ENCODE assay signal across 8 mouse cellular contexts in genomic region chr12:35191698-35192425, GRCm38 (mm10).
DNase-seq lines count a peak whose midpoint lies in the region; ATAC-seq and TF ChIP-seq lines count a peak whose summit lies in the region.

No protein-coding gene starts in this region.

- H3K36me3 ChIP-seq in embryonic facial prominence, embryonic 11.5 days (replicated peaks; ENCODE audit: control insufficient read depth, insufficient read depth, low read depth, low read length), result no peaks in the 10 kb centered on the region
- no peaks in the 10 kb centered on the region for H3K36me3 ChIP-seq in kidney, adult 2 months (ENCODE audit: control insufficient read depth, insufficient read depth, low read length)
- H3K36me3 ChIP-seq in limb, embryonic 10.5 days, result no peaks in the 10 kb centered on the region
- H3K36me3 ChIP-seq in myocyte (ENCODE audit: control insufficient read depth, insufficient read depth), result no peaks in the 10 kb centered on the region
- no peaks in the 10 kb centered on the region for H3K36me3 ChIP-seq in stomach, embryonic 14.5 days (ENCODE audit: control insufficient read depth, insufficient read depth, low read length)

- TF ChIP-seq CTCF in kidney, adult 2 months (conservative IDR thresholded peaks at IDR 0.05; ENCODE audit: insufficient read depth, insufficient read length, low read depth, low read length), result peak; percentile 32; the same call in 1 of the 2 replicates

- no peaks in the 10 kb centered on the region for H3K4me1 ChIP-seq in embryonic facial prominence, embryonic 11.5 days (ENCODE audit: control insufficient read depth, insufficient read depth, low read length)
- no peaks in the 10 kb centered on the region; the same call in 1 of the 2 replicates for H3K4me1 ChIP-seq in kidney, adult 2 months (ENCODE audit: control insufficient read depth, insufficient read depth, low read length)
- peaks cover 5% of the 10 kb centered on the region for H3K4me1 ChIP-seq in limb, embryonic 10.5 days
- no peaks in the 10 kb centered on the region for H3K4me1 ChIP-seq in stomach, embryonic 14.5 days (ENCODE audit: control insufficient read depth, insufficient read depth, low read length)

- H3ac ChIP-seq in myocyte (ENCODE audit: control insufficient read depth, insufficient read length), result no peak overlapping the region

- 51% methylated on average over 17 of the region's 17 CpGs for WGBS in embryonic facial prominence, embryonic 11.5 days
- 36% methylated on average over 17 of the region's 17 CpGs for WGBS in kidney, adult 2 months
- WGBS in limb, embryonic 10.5 days, result 54% methylated on average over 17 of the region's 17 CpGs
- 48% methylated on average over 17 of the region's 17 CpGs for WGBS in stomach, embryonic 14.5 days

- H3K4me2 ChIP-seq in embryonic facial prominence, embryonic 11.5 days (ENCODE audit: low read depth, low read length), result peak overlapping the region; percentile 36; the same call in 1 of the 2 replicates
- H3K4me2 ChIP-seq in myocyte (ENCODE audit: low read depth), result peak overlapping the region; percentile 20
- peak overlapping the region; percentile 8; the same call in 1 of the 2 replicates for H3K4me2 ChIP-seq in stomach, embryonic 14.5 days (replicated peaks; ENCODE audit: low read depth, low read length)

- H3K27me3 ChIP-seq in embryonic facial prominence, embryonic 11.5 days (ENCODE audit: control insufficient read depth, insufficient read depth, low read length), result no peaks in the 10 kb centered on the region
- H3K27me3 ChIP-seq in kidney, adult 2 months (replicated peaks; ENCODE audit: control insufficient read depth, insufficient read depth, low read length), result no peaks in the 10 kb centered on the region
- H3K27me3 ChIP-seq in limb, embryonic 10.5 days (ENCODE audit: low read depth, poor library complexity, severe bottlenecking), result no peaks in the 10 kb centered on the region
- H3K27me3 ChIP-seq in myocyte (ENCODE audit: control insufficient read depth, insufficient read depth, insufficient read length), result no peaks in the 10 kb centered on the region
- no peaks in the 10 kb centered on the region for H3K27me3 ChIP-seq in stomach, embryonic 14.5 days (ENCODE audit: control insufficient read depth, insufficient read depth, low read length)

- peak; percentile 65; the same call in 1 of the 2 replicates for ATAC-seq in embryonic facial prominence, embryonic 11.5 days (replicated peaks; ENCODE audit: insufficient number of reproducible peaks, low FRiP score, low TSS enrichment, low read depth)
- ATAC-seq in stomach, embryonic 14.5 days (ENCODE audit: insufficient number of reproducible peaks, insufficient read depth, low FRiP score, low read depth), result peak; percentile 53; the same call in 1 of the 2 replicates

- no peak overlapping the region for H3K4me3 ChIP-seq in embryonic facial prominence, embryonic 11.5 days (ENCODE audit: low read depth, low read length)
- no peak overlapping the region for H3K4me3 ChIP-seq in kidney, adult 2 months (ENCODE audit: insufficient read depth, low read depth, low read length)
- peak overlapping the region; percentile 32 for H3K4me3 ChIP-seq in limb, embryonic 10.5 days
- no peak overlapping the region for H3K4me3 ChIP-seq in myocyte
- H3K4me3 ChIP-seq in stomach, embryonic 14.5 days (ENCODE audit: low read depth, low read length), result no peak overlapping the region

- no peak for TF ChIP-seq POLR2A in kidney, adult 2 months (IDR thresholded peaks at IDR 0.05; ENCODE audit: low read depth, low read length)
- TF ChIP-seq POLR2A in myocyte (IDR thresholded peaks at IDR 0.05; ENCODE audit: insufficient read length, low read depth), result no peak

- H3K79me2 ChIP-seq in myocyte (ENCODE audit: control insufficient read depth, insufficient read depth), result no peaks in the 10 kb centered on the region

- no peak overlapping the region for H3K27ac ChIP-seq in embryonic facial prominence, embryonic 11.5 days (replicated peaks; ENCODE audit: low read depth, low read length)
- H3K27ac ChIP-seq in kidney, adult 2 months (ENCODE audit: insufficient read depth, low read depth, low read length), result no peak overlapping the region
- H3K27ac ChIP-seq in limb, embryonic 10.5 days, result no peak overlapping the region
- H3K27ac ChIP-seq in stomach, embryonic 14.5 days (ENCODE audit: low read length), result no peak overlapping the region

- DNase-seq in 416B (ENCODE audit: low read depth), result peak; percentile 81
- peak; percentile 86 for DNase-seq in adrenal gland, postnatal 14 days
- DNase-seq in embryonic facial prominence, embryonic 11.5 days (ENCODE audit: low spot score), result peak; percentile 91
- DNase-seq in heart, adult 9 months (ENCODE audit: low spot score in 2 of 2), result peak; percentile 7 to 49
- DNase-seq in kidney, adult 2 months, result peak; percentile 74
- peak; percentile 76 for DNase-seq in limb, embryonic 10.5 days (ENCODE audit: low spot score)

- H3K9ac ChIP-seq in embryonic facial prominence, embryonic 11.5 days (replicated peaks; ENCODE audit: low read length), result no peak overlapping the region
- H3K9ac ChIP-seq in stomach, embryonic 14.5 days (replicated peaks; ENCODE audit: low read depth, low read length), result no peak overlapping the region

- no peaks in the 10 kb centered on the region for H3K9me3 ChIP-seq in embryonic facial prominence, embryonic 11.5 days (replicated peaks; ENCODE audit: control insufficient read depth, low read length)
- H3K9me3 ChIP-seq in limb, embryonic 10.5 days (replicated peaks), result no peaks in the 10 kb centered on the region
- H3K9me3 ChIP-seq in stomach, embryonic 14.5 days (ENCODE audit: control insufficient read depth, low read depth, low read length), result no peaks in the 10 kb centered on the region

TF ChIP-seq in myocyte, 11 proteins besides CTCF, POLR2A, EP300 and RAD21:
- TF ChIP-seq MAX (IDR thresholded peaks at IDR 0.05; ENCODE audit: low read depth), result no peak
- no peak for TF ChIP-seq REST (IDR thresholded peaks at IDR 0.05; ENCODE audit: insufficient read depth, insufficient read length)
- TF ChIP-seq TCF3 (IDR thresholded peaks at IDR 0.05; ENCODE audit: insufficient read length, low read depth), result no peak
- TF ChIP-seq POLR2AphosphoS2 (IDR thresholded peaks at IDR 0.05; ENCODE audit: insufficient read length, low read depth), result no peak
- TF ChIP-seq E2F4 (IDR thresholded peaks at IDR 0.05; ENCODE audit: insufficient read depth), result no peak
- TF ChIP-seq SRF (IDR thresholded peaks at IDR 0.05; ENCODE audit: control insufficient read depth, insufficient read length, low read depth), result no peak
- TF ChIP-seq CEBPB (IDR thresholded peaks at IDR 0.05; ENCODE audit: insufficient read depth, poor library complexity, severe bottlenecking), result no peak
- no peak for TF ChIP-seq TCF12 (IDR thresholded peaks at IDR 0.05; ENCODE audit: insufficient read depth, poor library complexity, severe bottlenecking)
- TF ChIP-seq USF1 (IDR thresholded peaks at IDR 0.05; ENCODE audit: low read depth), result no peak
- no peak for TF ChIP-seq MYOD1 (IDR thresholded peaks at IDR 0.05; ENCODE audit: control insufficient read depth in 1 of 3, insufficient read length in 2 of 3, low read depth in 2 of 3)
TF ChIP-seq in myocyte: peak in this region for 0.

Comparison
In these comparisons a context has a peak if more than half of its experiments do, and no peak if none do; other contexts are left out.
1. DNase-seq: peak in every context shown above with its lines; median percentile 91 in embryonic facial prominence, embryonic 11.5 days; 86 in adrenal gland, postnatal 14 days; 81 in 416B; 76 in limb, embryonic 10.5 days; 74 in kidney, adult 2 months; 28 in heart, adult 9 months.